Mouse (Mus musculus) MEL (cell line): ENCODE results near the gene Fam213b.

Experiments used
- BHLHE40 ChIP-seq: IDR thresholded peaks from 2 replicates; pipeline ENCODE4 v1.6.1; 2012; ENCODE audit warnings: low read depth, mild to moderate bottlenecking, inconsistent platforms, low read length, improper control_type of control experiment, borderline replicate concordance
- CTCF ChIP-seq, 3 experiments: IDR thresholded peaks in 2 of 3; conservative IDR thresholded peaks in 1 of 3; 2 replicates each; pipeline ENCODE4 v1.5.1; 2011 to 2012; ENCODE audit warnings: low read length in 3 of 3, low read depth in 2 of 3, mild to moderate bottlenecking in 2 of 3, improper control_type of control experiment in 1 of 3, inconsistent platforms in 1 of 3, mixed read lengths in 1 of 3, moderate library complexity in 1 of 3; ENCODE audit not compliant: control insufficient read depth in 1 of 3, insufficient read depth in 1 of 3, poor library complexity in 1 of 3, severe bottlenecking in 1 of 3
- EP300 ChIP-seq, 2 experiments: IDR thresholded peaks; 2 replicates each; pipeline ENCODE4 v1.6.1; 2011; ENCODE audit warnings: improper control_type of control experiment in 2 of 2, low read length in 2 of 2, low read depth in 1 of 2, mild to moderate bottlenecking in 1 of 2
- GATA1 ChIP-seq: IDR thresholded peaks from 2 replicates; pipeline ENCODE4 v1.6.1; 2011; ENCODE audit warnings: low read depth, low read length, improper control_type of control experiment
- TAL1 ChIP-seq: IDR thresholded peaks from 2 replicates; pipeline ENCODE4 v1.6.1; 2012; ENCODE audit warnings: mild to moderate bottlenecking, inconsistent platforms, low read length, moderate library complexity, mixed read lengths
- ZC3H11A ChIP-seq: IDR thresholded peaks from 2 replicates; pipeline ENCODE4 v1.6.1; 2012; ENCODE audit warnings: low read depth, mild to moderate bottlenecking, inconsistent platforms, low read length, improper control_type of control experiment
- ZKSCAN1 ChIP-seq: IDR thresholded peaks from 2 replicates; pipeline ENCODE4 v1.6.1; 2012; ENCODE audit warnings: low read depth, mild to moderate bottlenecking, inconsistent platforms, low read length, improper control_type of control experiment, moderate library complexity

DNA sequence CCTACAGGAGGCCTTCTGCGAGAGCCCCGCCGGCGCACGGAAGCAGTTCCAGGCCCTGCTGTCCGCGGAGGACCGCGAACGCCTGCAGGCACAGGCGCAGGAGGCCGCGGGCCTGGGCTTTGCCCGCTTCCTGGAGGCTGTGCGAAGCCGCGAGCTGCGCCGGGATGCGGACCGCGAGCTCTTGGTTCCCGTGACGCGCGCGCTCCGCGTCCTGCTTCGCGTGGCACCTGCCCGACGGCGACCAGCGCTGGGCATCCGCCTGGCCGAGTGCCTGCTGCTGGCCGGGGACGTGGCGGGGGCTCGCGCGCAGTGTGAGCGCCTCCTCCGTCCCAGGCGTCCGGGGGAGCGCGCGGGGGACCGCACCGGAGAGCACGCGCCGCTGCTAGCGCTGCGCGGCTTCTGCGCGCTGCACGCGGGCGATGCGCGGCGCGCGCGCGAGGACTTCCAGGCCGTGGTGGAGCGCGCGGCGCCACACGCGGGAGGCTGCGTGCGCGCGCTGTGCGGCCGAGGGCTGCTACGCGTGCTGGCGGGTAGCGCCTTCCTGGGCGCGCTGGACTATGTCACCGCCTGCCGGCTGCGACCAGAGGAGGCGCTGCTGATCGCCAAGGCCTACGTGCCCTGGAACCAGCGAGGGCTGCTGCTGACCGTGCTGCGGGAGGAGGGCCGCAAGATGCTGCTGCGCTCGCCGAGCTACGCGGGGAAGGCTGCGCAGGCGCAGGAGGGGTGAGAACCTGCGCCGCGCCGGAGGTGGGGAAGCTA is 43.0 kb downstream of the Fam213b start:
- TF ChIP-seq CTCF (IDR thresholded peaks at IDR 0.05 in 2 of 3, conservative IDR thresholded peaks at IDR 0.05 in 1 of 3; ENCODE audit: control insufficient read depth in 1 of 3, insufficient read depth in 1 of 3, low read depth in 2 of 3, low read length in 3 of 3, poor library complexity in 1 of 3, severe bottlenecking in 1 of 3), result no peak
- no peak for TF ChIP-seq BHLHE40
- TF ChIP-seq GATA1, result no peak
- no peak for TF ChIP-seq EP300 (IDR thresholded peaks at IDR 0.05; ENCODE audit: low read depth in 1 of 2, low read length in 2 of 2)
- TF ChIP-seq ZC3H11A, result no peak
- TF ChIP-seq ZKSCAN1, result no peak
- TF ChIP-seq TAL1, result no peak
